Mouse (Mus musculus) adrenal gland, adult 18-20 months (tissue): ENCODE data around the gene Tmem110. TPM values are rescaled to one million over a fixed set of nuclear protein-coding genes. Genes with fewer than 3 reads are reported as not detected.
A peak's percentile ranks its signal among the peaks of the same experiment; 100 is the strongest.

Experiments used
- DNase-seq, 2 experiments: peaks; one replicate each; pipeline ENCODE4 v3.0.0; 2021 to 2022; ENCODE audit warnings: low spot score in 2 of 2
- long read RNA-seq, 2 experiments: library from polyadenylated mRNA; stranded (forward); transcript quantifications; one replicate each; pipeline ENCODE4 v2.0.0; 2021
- total RNA-seq, 2 experiments: library from RNA; stranded (reverse); gene quantifications; 1 replicate in 1 of 2; 2 replicates in 1 of 2; pipeline ENCODE4 v1.2.3; 2021

Gene Tmem110
- 10 to 100 TPM; 16.9 to 25.7 TPM for total RNA-seq
- long read RNA-seq, experiment 1, transcript Tmem110-201 (8 exons, 3,742 nt): major isoform, 26 of 30 reads
- long read RNA-seq, experiment 1, partial matches to known transcripts: 4 of 30 reads
- long read RNA-seq, experiment 1, other reads (novel, unspliced or antisense): 0 of 30 reads
- long read RNA-seq, experiment 2, transcript Tmem110-201 (8 exons, 3,742 nt): major isoform, 44 of 57 reads
- long read RNA-seq, experiment 2, partial matches to known transcripts: 5 of 57 reads
- long read RNA-seq, experiment 2, other reads (novel, unspliced or antisense): 7 of 57 reads

- peak; percentile 77 to 82 for DNase-seq
Measured at GRCm38 (mm10) chr14:30825476-30826131, at the start of gene Tmem110. TSS of gene Tmem110 (plus strand) at chr14:30825590.

DNA sequence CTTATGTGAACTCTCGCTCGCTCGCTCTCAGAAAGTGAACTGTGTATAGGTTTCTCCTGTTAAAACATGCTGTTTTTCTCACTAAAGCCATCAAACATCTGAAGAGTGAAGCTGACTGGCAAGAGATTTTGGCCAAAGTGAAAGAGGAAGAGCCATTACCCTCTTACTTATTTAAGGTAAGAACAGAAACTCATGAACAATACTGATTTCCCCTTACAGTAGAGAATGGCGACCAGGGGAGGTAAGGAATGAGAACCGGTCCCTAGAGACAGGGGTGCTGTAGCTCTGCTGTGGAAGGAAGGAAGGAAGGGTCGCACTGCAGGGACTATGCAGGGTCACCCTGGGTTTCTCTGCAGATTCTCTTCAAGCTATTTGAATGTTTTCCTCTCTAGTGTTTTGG is 40.8 kb upstream of the Tmem110 start:
- no peak for DNase-seq

GRCm38 (mm10) chr14:30789471-30789870 is 35.9 kb upstream of the Tmem110 start:
- peak in 1 of 2 experiments; percentile 29 for DNase-seq

- no peak for DNase-seq
Measured at GRCm38 (mm10) chr14:30792871-30793270, 32.5 kb upstream of the Tmem110 start.

DNA sequence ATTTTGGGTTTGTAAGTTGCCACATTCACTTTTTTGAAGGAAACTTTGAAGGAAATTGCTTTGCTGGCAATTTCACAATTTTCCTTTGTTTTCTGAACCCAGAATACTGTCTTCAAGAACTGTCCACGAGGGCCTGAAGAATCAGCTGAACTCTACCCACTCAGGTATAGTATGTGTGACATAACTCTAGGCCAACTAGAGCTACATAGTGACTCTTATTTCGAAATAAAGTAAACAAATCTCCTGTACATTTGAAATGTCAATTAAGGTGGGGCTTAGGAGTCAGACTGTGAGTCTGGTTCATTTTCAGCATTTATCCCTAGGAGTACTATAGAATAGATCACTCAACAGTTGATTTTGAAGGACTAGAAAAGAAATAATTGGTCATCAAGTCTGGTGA is 23.6 kb upstream of the Tmem110 start:
- no peak for DNase-seq

DNA sequence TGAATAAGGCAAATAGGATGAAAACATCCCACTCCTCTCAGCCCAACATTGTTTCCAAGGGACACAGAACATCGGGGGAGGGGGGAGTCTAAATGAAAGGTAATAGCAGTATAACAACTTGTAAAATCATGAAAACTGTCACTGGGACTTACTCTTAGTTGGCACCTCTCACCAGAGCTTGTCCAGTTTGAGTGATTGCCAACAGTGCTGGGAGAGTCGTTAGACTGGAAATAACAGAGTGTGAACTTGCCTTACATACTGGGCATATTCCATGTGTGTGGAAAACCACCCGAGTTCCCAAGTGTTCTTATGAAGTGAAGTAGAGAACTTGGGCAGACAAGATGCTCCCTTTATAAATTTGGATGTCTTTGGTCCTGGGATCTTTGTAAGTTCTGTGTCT is 4.3 kb upstream of the Tmem110 start:
- DNase-seq: no peak

- no peak for DNase-seq
Measured at GRCm38 (mm10) chr14:30824456-30824995, 864 bp upstream of the Tmem110 start.

DNA sequence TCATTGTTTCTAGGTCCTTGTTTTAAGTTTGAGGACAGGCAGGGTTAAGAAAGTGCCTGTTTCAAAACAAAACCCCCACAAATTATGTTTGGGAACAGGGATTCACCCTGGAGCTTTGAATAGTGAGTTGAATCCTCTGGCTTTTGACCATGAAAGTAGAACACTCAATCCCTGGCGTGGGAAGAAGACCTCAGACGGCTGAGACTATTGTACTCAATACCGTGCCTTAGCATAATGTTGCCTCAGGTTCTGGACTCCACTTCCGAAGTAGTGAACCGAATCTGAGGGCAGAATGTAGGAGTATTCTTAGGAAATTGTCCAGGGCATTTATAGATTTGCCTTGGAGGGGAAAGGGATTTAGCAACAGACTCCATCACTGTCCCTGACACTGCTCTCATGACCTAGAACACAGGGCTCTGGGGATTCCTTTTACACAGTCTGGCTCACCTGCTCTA is 342 bp upstream of the Tmem110 start:
- DNase-seq: no peak

DNA sequence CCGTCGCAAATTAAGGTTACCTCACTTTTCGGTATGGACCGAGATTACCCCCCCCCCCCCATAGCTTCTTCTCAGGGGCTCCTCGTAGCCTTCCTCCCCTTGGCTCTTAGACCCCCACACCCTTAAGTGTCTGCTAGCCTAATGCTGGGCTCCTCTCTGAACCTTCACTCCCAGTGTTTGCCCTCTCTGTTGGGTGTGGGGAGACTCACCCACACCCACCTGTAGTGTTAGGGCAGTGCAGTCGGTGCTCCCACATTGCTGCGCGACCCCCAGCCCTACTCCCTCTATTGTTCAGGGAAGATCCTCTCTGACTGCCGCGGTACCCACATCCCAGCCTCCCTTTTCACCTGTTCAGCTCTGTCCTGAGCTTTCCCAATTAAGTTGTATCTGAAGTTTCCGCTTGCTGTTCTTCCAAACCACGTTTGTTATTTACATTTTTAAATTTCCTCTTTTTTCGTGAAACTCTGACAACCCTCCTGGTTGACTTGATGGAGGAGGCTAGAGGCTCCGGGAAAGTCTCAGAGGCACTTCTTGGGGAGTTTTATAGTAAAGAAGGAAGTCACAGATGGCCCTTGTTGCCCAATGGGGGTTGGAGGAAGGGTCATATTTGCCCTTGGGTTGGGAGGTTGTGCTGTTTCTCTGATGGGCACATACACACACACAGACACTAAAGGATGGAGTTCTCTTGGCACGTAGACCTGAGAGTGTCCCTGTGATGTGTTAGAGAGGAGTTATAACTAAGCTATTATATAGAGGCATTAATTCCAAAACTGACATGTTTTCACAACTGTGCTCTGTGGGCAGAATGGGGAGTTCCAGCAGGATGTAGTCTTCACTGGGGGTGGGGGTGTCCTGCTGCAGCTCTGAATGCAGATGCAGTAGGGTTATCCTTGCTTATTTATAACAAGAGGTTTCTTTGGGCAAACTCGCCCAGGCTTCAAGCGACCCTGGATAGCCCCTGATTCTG is 1.1 kb downstream of the Tmem110 start:
- no peak for DNase-seq

GRCm38 (mm10) chr14:30827480-30827879 is 2.1 kb downstream of the Tmem110 start:
- no peak for DNase-seq

- DNase-seq: no peak
Measured at GRCm38 (mm10) chr14:30828077-30828476, 2.7 kb downstream of the Tmem110 start.

DNA sequence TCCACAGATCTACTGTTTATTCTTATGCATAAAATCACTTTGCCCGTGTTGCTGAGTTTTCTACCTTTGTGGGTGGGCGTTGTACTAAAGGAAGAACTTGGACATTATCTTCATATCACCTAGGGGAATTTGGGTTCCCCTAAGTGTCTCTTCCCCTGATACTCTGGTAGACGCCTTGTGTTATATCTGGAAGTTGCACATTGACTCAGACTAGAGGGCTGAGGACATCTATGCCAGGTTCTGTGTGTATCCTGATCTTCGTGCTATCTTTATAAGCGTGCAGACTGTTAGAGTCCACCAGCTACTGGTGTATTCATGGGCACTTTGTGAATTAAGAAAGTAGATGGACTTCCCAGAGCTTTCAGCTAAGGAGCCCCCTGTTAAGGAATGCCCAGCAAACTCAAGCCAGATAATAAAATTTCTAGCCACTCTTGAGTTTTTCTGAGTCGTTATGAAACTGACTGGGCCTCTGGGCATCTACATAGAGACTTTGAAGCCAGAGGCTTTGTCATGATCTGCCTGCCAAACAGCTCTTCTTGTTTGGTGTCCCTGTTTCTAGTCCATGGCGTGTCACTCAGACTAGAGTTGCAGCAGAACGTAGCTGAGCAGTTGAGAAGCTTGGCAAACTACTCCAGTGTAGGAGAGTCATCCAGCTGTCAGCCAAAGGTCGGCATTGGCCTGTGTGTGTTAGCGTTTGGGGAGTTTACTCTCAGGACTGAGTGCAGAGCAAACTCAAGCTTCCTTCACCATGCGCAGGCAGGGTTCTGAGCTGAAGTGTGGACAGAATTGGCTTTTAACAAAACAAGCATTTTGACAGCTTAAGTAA is 3.5 kb downstream of the Tmem110 start:
- no peak for DNase-seq

GRCm38 (mm10) chr14:30837416-30837996 is 12.1 kb downstream of the Tmem110 start:
- DNase-seq: no peak

DNA sequence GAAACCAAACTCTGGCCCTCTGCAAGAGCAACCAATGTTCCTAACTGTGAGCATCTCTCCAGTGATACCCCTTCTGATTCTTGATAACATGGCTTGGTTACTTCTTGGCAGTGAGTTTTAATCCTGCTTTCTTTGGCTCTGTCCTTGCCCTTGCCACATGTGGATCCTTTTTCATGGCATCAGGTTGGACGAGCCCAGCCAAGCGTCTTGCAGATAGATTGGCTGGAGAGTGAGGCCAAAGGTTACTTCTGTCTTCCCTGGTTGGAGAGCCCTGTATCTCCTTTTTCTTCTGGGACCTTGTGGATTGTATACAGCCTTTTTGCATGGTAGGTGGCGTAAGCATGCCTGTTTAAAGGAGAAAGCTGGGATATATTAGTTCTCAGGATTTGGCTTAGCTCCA is 18.3 kb downstream of the Tmem110 start:
- DNase-seq: no peak

- DNase-seq: no peak
Measured at GRCm38 (mm10) chr14:30850504-30850903, 25.1 kb downstream of the Tmem110 start.

GRCm38 (mm10) chr14:30852325-30852724 is 26.9 kb downstream of the Tmem110 start:
- DNase-seq: no peak

DNA sequence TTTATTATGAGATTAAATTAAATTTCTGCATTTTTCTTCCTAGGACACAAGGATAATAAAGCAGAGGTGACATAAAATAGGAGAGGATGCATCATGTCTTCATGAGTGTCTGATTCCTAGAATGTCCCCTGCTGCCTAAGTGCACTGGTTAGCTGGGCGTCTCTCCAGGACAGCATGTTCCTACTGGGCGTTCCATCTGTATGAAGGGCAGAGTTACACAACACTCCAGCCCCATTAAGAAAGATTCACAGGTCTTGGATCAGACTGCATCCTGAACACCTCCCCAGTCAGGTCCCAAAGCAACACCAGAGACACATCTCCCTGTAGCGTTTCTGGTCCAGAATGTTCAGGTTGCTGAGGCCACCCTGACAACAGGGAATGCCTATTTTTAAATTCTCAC is 29.9 kb downstream of the Tmem110 start:
- DNase-seq: no peak

GRCm38 (mm10) chr14:30856885-30857507 is 31.6 kb downstream of the Tmem110 start:
- DNase-seq: no peak

- DNase-seq: no peak
Measured at GRCm38 (mm10) chr14:30857990-30858389, 32.6 kb downstream of the Tmem110 start.
